Mouse (Mus musculus) gastrocnemius, adult 2 months (tissue): ENCODE results near the gene Alx3. TPM values are rescaled to one million over a fixed set of nuclear protein-coding genes. Genes with fewer than 3 reads are reported as not detected.
A peak's percentile ranks its signal among the peaks of the same experiment; 100 is the strongest.

Source experiments
- DNase-seq: peaks from one replicate; pipeline ENCODE4 v3.0.0; 2022
- H3K27ac ChIP-seq: fragments of 200-600 bp; 2 replicates; pipeline ENCODE4 v1.8.1; 2022; ENCODE audit warnings: mild to moderate bottlenecking
- H3K4me3 ChIP-seq: fragments of 200-600 bp; 2 replicates; pipeline ENCODE4 v1.8.1; 2022; ENCODE audit warnings: mild to moderate bottlenecking, moderate library complexity
- CTCF ChIP-seq: fragments of 200-600 bp; IDR thresholded peaks from 2 replicates; pipeline ENCODE4 v1.8.1; 2022; ENCODE audit warnings: antibody characterized with exemption, mild to moderate bottlenecking, moderate library complexity
- intact Hi-C: fragments of 180-260 bp; cut with DNase I; formaldehyde crosslinking; loops from one replicate; pipeline ENCODE4 v1.15.1; 2025
- total RNA-seq, 2 experiments: library from RNA; stranded (reverse); gene quantifications; 2 replicates each; pipeline ENCODE4 v1.2.3; 2021

Alx3 gene
- total RNA-seq, 2 experiments from 2014 or later, result not detected

- no peak for DNase-seq
- TF ChIP-seq CTCF, result no peak
- H3K4me3 ChIP-seq, result peak overlapping the region; percentile 61
- H3K27ac ChIP-seq, result no peak overlapping the region
- intact Hi-C loops, result no loop called here
These were observed 570 bp downstream of the Alx3 start for GRCm38 (mm10) chr3:107595264-107595937.

GRCm38 (mm10) chr3:107595938-107596461 lies 1.2 kb downstream of the Alx3 start:
- intact Hi-C loops, result no loop called here
- peak; percentile 30 for DNase-seq
- peak overlapping the region; percentile 61 for H3K4me3 ChIP-seq
- no peak overlapping the region for H3K27ac ChIP-seq
- no peak for TF ChIP-seq CTCF

- DNase-seq, result peak; percentile 23
- Histone ChIP-seq H3K4me3 (peak overlapping the region; percentile 19; the same call in 1 of the 2 replicates), H3K27ac (no peak overlapping the region)
- TF ChIP-seq CTCF, result no peak
- intact Hi-C loops, result no loop called here
These were observed 1.7 kb downstream of the Alx3 start for GRCm38 (mm10) chr3:107596559-107596958.

- intact Hi-C loops, result no loop called here
- DNase-seq, result peak; percentile 7
- H3K27ac ChIP-seq, result no peak overlapping the region
- no peak for TF ChIP-seq CTCF
- no peak overlapping the region for H3K4me3 ChIP-seq
These were observed 2.3 kb downstream of the Alx3 start for GRCm38 (mm10) chr3:107597134-107597533.

- DNase-seq, result peak; percentile 12
- intact Hi-C loops, result no loop called here
- no peak overlapping the region for H3K27ac ChIP-seq
- no peak overlapping the region for H3K4me3 ChIP-seq
- no peak for TF ChIP-seq CTCF
These were observed 3.0 kb downstream of the Alx3 start for GRCm38 (mm10) chr3:107597586-107598389.

- Histone ChIP-seq H3K27ac (no peak overlapping the region), H3K4me3 (no peak overlapping the region)
- DNase-seq, result no peak
- no peak for TF ChIP-seq CTCF
- intact Hi-C loops, result no loop called here
These were observed 5.3 kb downstream of the Alx3 start for GRCm38 (mm10) chr3:107600127-107600526.

GRCm38 (mm10) chr3:107605304-107605703 lies 10.5 kb downstream of the Alx3 start:
- H3K27ac ChIP-seq, result no peak overlapping the region
- peak; percentile 93 for TF ChIP-seq CTCF
- no peak overlapping the region for H3K4me3 ChIP-seq
- intact Hi-C loops, result no loop called here
- DNase-seq, result peak; percentile 64

GRCm38 (mm10) chr3:107607221-107607620 lies 12.4 kb downstream of the Alx3 start:
- no peak for TF ChIP-seq CTCF
- H3K27ac ChIP-seq, result no peak overlapping the region
- DNase-seq, result no peak
- no peak overlapping the region for H3K4me3 ChIP-seq
- intact Hi-C loops, result no loop called here

- DNase-seq, result no peak
- intact Hi-C loops, result no loop called here
- no peak for TF ChIP-seq CTCF
- Histone ChIP-seq H3K27ac (no peak overlapping the region), H3K4me3 (no peak overlapping the region)
These were observed 14.0 kb downstream of the Alx3 start for GRCm38 (mm10) chr3:107608808-107609207.

GRCm38 (mm10) chr3:107609376-107609775 lies 14.5 kb downstream of the Alx3 start:
- intact Hi-C loops, result no loop called here
- TF ChIP-seq CTCF, result no peak
- H3K4me3 ChIP-seq, result no peak overlapping the region
- no peak for DNase-seq
- H3K27ac ChIP-seq, result no peak overlapping the region

GRCm38 (mm10) chr3:107611394-107611793 lies 16.6 kb downstream of the Alx3 start:
- no peak for DNase-seq
- Histone ChIP-seq H3K27ac (no peak overlapping the region), H3K4me3 (no peak overlapping the region)
- TF ChIP-seq CTCF, result no peak
- intact Hi-C loops, result no loop called here

GRCm38 (mm10) chr3:107612902-107613525 lies 18.2 kb downstream of the Alx3 start:
- Histone ChIP-seq H3K27ac (no peak overlapping the region), H3K4me3 (no peak overlapping the region)
- peak; percentile 93 for TF ChIP-seq CTCF
- intact Hi-C loops, result no loop called here
- peak; percentile 71 for DNase-seq

- DNase-seq, result no peak
- no peak for TF ChIP-seq CTCF
- Histone ChIP-seq H3K27ac (no peak overlapping the region), H3K4me3 (no peak overlapping the region)
- intact Hi-C loops, result no loop called here
These were observed 23.0 kb downstream of the Alx3 start for GRCm38 (mm10) chr3:107617800-107618199.
